Mouse (Mus musculus) cerebellum, adult (tissue): Measurements from ENCODE around the gene Kcnn3.

ENCODE experiments used
- ATAC-seq: cut with Nextera tagmentation; 2 replicates; pipeline ENCODE4 v1.9.2; 2017; ENCODE audit warnings: mild to moderate bottlenecking, moderate library complexity, mixed read lengths; ENCODE audit not compliant: insufficient number of reproducible peaks, low FRiP score, low TSS enrichment

Gene Kcnn3

GRCm38 (mm10) chr3:89657092-89657491 lies 137.1 kb downstream of the Kcnn3 start:
- no peak for ATAC-seq

- ATAC-seq, result no peak
These were observed 138.5 kb downstream of the Kcnn3 start for GRCm38 (mm10) chr3:89658457-89658856.

DNA sequence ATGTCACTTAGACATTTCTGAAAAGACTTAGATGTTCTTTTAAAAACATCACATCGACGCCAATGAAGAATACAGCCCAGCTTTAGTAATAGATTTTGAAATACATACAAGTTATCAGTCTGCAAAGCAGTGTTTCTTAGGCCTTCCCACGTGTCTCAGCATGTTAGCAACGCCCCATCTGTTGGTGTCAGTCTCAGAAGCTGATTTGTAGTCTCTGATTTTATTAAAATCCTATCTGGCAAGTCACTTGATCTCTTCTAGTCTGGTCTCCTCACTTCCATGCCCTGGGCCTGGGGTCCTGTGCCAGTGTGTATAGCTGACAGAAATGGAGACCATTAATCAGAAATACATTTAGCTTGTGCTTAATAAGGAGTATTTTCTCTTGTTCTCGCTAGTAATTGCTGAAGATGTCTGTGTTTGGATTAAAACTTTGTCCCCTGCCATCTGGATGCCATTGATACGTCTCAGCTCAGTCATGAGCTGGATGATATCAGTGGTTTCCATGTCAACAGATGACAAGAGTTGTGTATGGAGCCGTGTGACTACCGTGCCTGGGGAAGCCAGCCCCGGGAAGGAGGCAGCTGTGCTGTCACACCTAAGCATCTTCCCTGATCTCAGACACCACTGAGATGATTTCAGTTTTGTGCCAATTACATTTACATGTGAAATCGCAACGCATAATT lies 140.1 kb downstream of the Kcnn3 start:
- no peak for ATAC-seq

GRCm38 (mm10) chr3:89664808-89665207 lies 144.8 kb downstream of the Kcnn3 start:
- no peak for ATAC-seq

GRCm38 (mm10) chr3:89667131-89667530 lies 147.2 kb downstream of the Kcnn3 start:
- no peak for ATAC-seq

GRCm38 (mm10) chr3:89671334-89671733 lies 151.4 kb downstream of the Kcnn3 start:
- no peak for ATAC-seq

GRCm38 (mm10) chr3:89672573-89673317 lies 152.8 kb downstream of the Kcnn3 start:
- ATAC-seq, result no peak

GRCm38 (mm10) chr3:89677617-89678016 lies 157.7 kb downstream of the Kcnn3 start:
- ATAC-seq, result no peak

DNA sequence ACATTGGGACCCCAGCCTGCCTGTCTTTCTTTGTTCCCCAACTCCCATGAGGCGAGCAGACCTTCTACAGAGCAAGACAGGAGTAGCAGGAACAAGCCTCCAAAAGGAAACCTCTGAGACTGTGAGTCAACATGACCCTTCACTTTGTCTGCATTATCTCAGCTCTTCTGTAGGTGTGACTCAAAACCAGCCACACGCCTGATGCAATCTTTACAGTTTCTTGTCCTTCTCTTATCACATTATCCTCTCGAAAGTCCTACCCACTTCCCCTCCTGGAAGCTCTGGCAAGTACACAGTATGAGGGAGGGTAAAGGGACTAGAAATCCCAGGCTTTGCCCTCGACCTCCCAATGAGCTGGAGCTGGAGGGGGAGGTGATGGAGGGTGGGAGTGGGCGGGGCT lies 166.1 kb downstream of the Kcnn3 start:
- no peak for ATAC-seq

GRCm38 (mm10) chr3:89688694-89689581 lies 169.0 kb downstream of the Kcnn3 start:
- peak; percentile 88 for ATAC-seq

DNA sequence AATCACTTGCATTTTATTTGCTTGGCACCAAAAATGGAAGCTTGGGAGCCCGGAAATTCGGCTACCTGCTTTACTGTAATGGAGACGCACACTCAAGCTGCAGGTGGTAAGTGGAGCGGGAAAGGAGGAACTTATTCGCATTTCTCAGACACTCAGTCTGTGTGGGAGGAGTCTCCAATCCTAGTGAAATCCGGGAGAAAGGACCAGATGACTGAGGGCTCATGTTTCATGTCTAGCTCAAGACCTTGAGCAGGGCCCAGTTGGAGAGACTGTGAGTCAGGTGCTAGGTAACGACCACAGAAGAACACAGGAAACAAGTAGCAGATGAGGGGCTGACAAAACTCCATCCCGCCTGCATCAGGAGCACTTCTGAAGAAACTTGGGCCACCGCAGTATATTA lies 171.8 kb downstream of the Kcnn3 start:
- ATAC-seq, result no peak

DNA sequence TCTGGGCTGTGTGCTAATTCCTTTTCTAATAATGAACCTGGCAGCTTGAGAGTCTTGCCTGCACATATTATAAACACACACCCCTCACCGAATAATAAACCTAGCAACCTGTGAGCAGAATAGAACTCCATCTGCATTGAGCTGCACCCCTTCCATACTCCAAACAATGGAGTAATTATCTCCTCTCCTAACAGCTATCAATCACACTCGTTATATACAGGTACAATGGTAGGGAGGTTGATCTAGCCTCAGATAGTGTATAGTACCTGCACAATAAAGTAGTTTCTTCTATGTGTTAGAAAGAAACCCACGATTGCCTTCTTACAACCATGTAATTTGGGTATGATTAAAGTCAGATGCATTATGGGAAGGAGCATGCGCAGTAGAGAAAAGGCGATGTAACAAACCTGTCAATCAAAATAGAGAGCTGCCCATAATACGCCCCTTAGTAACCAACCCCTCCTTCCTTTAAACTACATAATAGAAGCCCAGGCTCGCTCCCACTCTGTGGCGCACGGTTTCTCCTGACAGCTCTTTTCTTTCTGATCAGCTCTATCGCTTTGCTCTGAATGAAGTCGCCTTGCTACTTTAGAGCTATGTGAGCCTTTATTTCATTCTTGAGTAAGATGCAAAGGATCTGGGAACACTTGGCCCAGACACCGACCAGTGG lies 176.3 kb downstream of the Kcnn3 start:
- ATAC-seq, result no peak

- no peak for ATAC-seq
These were observed 179.0 kb downstream of the Kcnn3 start for GRCm38 (mm10) chr3:89698958-89699357.

GRCm38 (mm10) chr3:89700461-89700860 lies 180.5 kb downstream of the Kcnn3 start:
- no peak for ATAC-seq

DNA sequence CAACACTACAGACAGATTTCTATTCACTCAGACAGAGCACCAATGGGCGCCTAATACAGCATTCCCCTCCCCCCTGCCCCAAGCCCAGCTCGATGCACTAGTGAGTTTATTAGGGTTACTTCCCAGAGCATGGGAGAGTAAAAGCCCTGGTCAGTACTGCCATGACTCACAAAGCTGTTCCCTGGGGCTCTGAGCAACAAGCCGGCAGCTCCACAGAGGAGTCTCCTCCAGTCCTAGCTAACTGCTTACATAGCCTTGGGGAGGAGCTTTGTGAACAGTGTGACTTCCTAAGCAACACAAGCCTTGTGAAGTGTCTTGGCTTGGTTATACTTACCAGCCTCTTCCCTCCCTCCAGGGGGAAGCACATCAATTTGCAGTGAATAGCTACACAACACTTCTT lies 183.6 kb downstream of the Kcnn3 start:
- no peak for ATAC-seq

GRCm38 (mm10) chr3:89704064-89704463 lies 184.1 kb downstream of the Kcnn3 start:
- no peak for ATAC-seq

DNA sequence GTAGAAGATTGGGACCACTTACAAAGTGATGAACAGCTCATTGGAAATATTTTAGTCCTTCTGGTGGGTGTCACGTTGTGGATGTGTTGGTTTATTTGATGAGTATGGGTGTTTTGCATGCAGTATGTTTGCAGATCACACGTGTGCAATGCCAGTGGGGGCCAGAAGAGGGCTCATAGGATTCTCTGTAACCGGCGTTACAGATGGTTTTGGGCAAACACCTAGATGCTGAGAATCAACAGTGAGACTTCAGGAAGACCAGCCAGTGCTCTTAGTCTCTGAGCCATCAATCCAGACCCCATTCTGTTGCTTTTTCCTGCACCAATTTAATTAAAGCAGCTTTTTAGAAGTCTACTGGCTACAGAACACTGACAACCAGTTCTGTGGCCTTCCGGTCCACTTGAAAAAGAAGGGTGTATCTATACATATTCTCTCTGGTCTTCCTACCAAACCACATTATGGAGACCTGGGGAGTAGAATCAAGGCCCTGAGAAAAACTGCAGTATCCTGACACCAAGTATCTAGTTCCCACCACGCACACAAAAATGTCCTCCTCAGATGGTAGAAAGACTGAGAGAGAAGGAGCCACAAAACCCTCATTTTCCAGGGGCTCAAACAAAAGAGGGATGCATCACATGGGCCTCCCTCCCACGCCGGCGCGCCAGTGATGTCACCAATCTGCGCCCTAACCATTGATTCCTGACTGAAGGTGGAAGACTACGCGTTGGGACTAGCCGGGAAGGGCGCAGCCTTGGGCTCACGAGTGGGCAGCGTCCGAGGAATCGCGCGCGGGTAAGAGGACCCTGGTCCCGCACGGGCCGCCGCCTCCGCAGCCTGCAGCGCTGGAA lies 194.6 kb downstream of the Kcnn3 start, which contains the start of gene Adar:
TSS of gene Adar (plus strand) at position 664 of the 848 bp plus-strand sequence.
- ATAC-seq, result peak; percentile 91

- peak; percentile 65; the same call in 1 of the 2 replicates for ATAC-seq
These were observed 195.4 kb downstream of the Kcnn3 start for GRCm38 (mm10) chr3:89715207-89715966.

- ATAC-seq, result no peak
These were observed 195.9 kb downstream of the Kcnn3 start for GRCm38 (mm10) chr3:89715967-89716256.
